ENCODE assay signal across 26 mouse cellular contexts in the genomic region with DNA sequence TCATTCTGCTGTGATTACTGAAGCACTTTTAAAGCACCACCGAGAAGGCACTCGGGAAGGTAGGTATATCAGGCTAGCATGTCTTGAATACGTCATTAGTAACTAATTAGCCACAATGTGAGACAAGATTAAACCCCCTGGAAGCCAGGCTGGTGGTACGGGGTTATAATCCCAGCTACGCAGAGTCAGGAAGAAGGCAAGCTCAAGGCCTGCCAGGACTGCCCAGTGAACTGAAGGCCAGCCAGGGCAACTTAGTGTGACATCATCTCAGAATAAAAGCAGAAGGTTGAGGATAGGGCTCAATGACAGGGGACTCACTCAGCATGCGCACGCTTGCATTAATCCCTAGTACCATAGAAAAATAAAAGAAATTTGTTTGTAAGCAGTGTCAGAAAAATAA. TPM values are rescaled to one million over a fixed set of nuclear protein-coding genes. Genes with fewer than 3 reads are reported as not detected.
DNase-seq lines count a peak whose midpoint lies in the region; ATAC-seq and TF ChIP-seq lines count a peak whose summit lies in the region.
"Had no signal": no experiment of that assay in that cellular context is flagged by ENCODE, and none has a peak within 500 bp of the region (broad histone marks: within the 10 kb centered on the region; RNA-seq: fewer than 3 reads in every experiment).

No protein-coding gene starts in this region.

- WGBS in liver, postnatal 0 days (ENCODE audit: insufficient replicate concordance) = 89% methylated on average over 7 of the region's 7 CpGs
- WGBS in liver, embryonic 11.5 days = 79% methylated on average over 7 of the region's 7 CpGs
- 76% methylated on average over 7 of the region's 7 CpGs for WGBS in stomach, postnatal 0 days
- WGBS in kidney, embryonic 15.5 days = 83% methylated on average over 7 of the region's 7 CpGs

- DNase-seq in adrenal gland, adult (ENCODE audit: inconsistent age in 2 of 2, low spot score in 1 of 2) = peak; percentile 76 to 93
- DNase-seq in adrenal gland, postnatal 4 days (ENCODE audit: low spot score in 2 of 2) = no peak
- DNase-seq in liver, postnatal 0 days = no peak
- no peak for DNase-seq in liver, embryonic 11.5 days (ENCODE audit: low spot score)
- peak; percentile 56 for DNase-seq in adrenal gland, postnatal 25 days
- no peak for DNase-seq in stomach, postnatal 0 days (ENCODE audit: low spot score)
- no peak for DNase-seq in lung, adult 18-20 months
- DNase-seq: cerebellum, adult 2 months; cerebellum, postnatal 14 days; forebrain, postnatal 0 days; heart, postnatal 4 days; kidney, adult 9 months; kidney, postnatal 14 days; layer of hippocampus, adult 9-11 months; thymus, postnatal 14 days had no signal

- H3K27me3 ChIP-seq in liver, postnatal 0 days (ENCODE audit: insufficient read depth, low read length) = no peaks in the 10 kb centered on the region
- no peaks in the 10 kb centered on the region for H3K27me3 ChIP-seq in liver, embryonic 11.5 days (replicated peaks; ENCODE audit: control insufficient read depth, insufficient read depth, low read length)
- H3K27me3 ChIP-seq in stomach, postnatal 0 days (ENCODE audit: control insufficient read depth, insufficient read depth, low read length) = no peaks in the 10 kb centered on the region
- no peaks in the 10 kb centered on the region for H3K27me3 ChIP-seq in kidney, embryonic 15.5 days
- H3K27me3 ChIP-seq: CH12.LX; forebrain, embryonic 12.5 days; heart, embryonic 15.5 days; limb, embryonic 12.5 days; liver, embryonic 15.5 days; midbrain, embryonic 13.5 days; stomach, embryonic 15.5 days had no signal

- H3K4me3 ChIP-seq in liver, postnatal 0 days (ENCODE audit: low read depth, low read length) = no peak overlapping the region
- H3K4me3 ChIP-seq in liver, embryonic 11.5 days (ENCODE audit: low read depth, low read length) = no peak overlapping the region
- no peak overlapping the region for H3K4me3 ChIP-seq in stomach, postnatal 0 days (ENCODE audit: low read depth, low read length)
- H3K4me3 ChIP-seq in kidney, embryonic 15.5 days (replicated peaks) = no peak overlapping the region
- H3K4me3 ChIP-seq: forebrain, embryonic 12.5 days; heart, embryonic 15.5 days; limb, embryonic 12.5 days; liver, embryonic 15.5 days; midbrain, embryonic 13.5 days; stomach, embryonic 15.5 days had no signal

- H3K9me3 ChIP-seq in liver, postnatal 0 days (ENCODE audit: low read length) = no peaks in the 10 kb centered on the region
- no peaks in the 10 kb centered on the region for H3K9me3 ChIP-seq in liver, embryonic 11.5 days (ENCODE audit: control insufficient read depth, low read length)
- no peaks in the 10 kb centered on the region for H3K9me3 ChIP-seq in stomach, postnatal 0 days (ENCODE audit: control insufficient read depth, low read length)
- H3K9me3 ChIP-seq in kidney, embryonic 15.5 days (replicated peaks) = no peaks in the 10 kb centered on the region
- H3K9me3 ChIP-seq: forebrain, embryonic 12.5 days; heart, embryonic 15.5 days; limb, embryonic 12.5 days; liver, embryonic 15.5 days; midbrain, embryonic 13.5 days; stomach, embryonic 15.5 days had no signal

- H3K4me1 ChIP-seq in liver, postnatal 0 days (ENCODE audit: insufficient read depth) = peaks cover 7% of the 10 kb centered on the region; the same call in 1 of the 2 replicates
- H3K4me1 ChIP-seq in liver, embryonic 11.5 days (replicated peaks; ENCODE audit: control insufficient read depth, insufficient read depth, low read length) = peaks cover 25% of the 10 kb centered on the region
- no peaks in the 10 kb centered on the region for H3K4me1 ChIP-seq in stomach, postnatal 0 days (replicated peaks; ENCODE audit: control insufficient read depth, insufficient read depth)
- H3K4me1 ChIP-seq in kidney, embryonic 15.5 days = no peaks in the 10 kb centered on the region
- H3K4me1 ChIP-seq: forebrain, embryonic 12.5 days; heart, embryonic 15.5 days; limb, embryonic 12.5 days; midbrain, embryonic 13.5 days; stomach, embryonic 15.5 days had no signal

- peak; percentile 30; the same call in 1 of the 2 replicates for ATAC-seq in liver, postnatal 0 days
- ATAC-seq in liver, embryonic 11.5 days (replicated peaks; ENCODE audit: low FRiP score) = no peak
- no peak for ATAC-seq in stomach, postnatal 0 days (ENCODE audit: low FRiP score, low TSS enrichment)
- no peak for ATAC-seq in kidney, embryonic 15.5 days (replicated peaks; ENCODE audit: low FRiP score)
- ATAC-seq: forebrain, postnatal 0 days; intestine, postnatal 0 days; midbrain, embryonic 13.5 days had no signal

- no peak for TF ChIP-seq CTCF in liver, postnatal 0 days (IDR thresholded peaks at IDR 0.05; ENCODE audit: low read depth)
- no peak for TF ChIP-seq CTCF in stomach, postnatal 0 days (IDR thresholded peaks at IDR 0.05; ENCODE audit: low read depth)

- H3K36me3 ChIP-seq in liver, postnatal 0 days (replicated peaks; ENCODE audit: insufficient read depth, low read length) = peaks cover 19% of the 10 kb centered on the region
- peaks cover 5% of the 10 kb centered on the region; the same call in 1 of the 2 replicates for H3K36me3 ChIP-seq in liver, embryonic 11.5 days (ENCODE audit: control insufficient read depth, insufficient read depth, low read length)
- no peaks in the 10 kb centered on the region for H3K36me3 ChIP-seq in stomach, postnatal 0 days (ENCODE audit: control insufficient read depth, insufficient read depth, low read length)
- peaks cover 39% of the 10 kb centered on the region for H3K36me3 ChIP-seq in kidney, embryonic 15.5 days
- H3K36me3 ChIP-seq: stomach, embryonic 15.5 days had no signal

- no peak overlapping the region for H3K4me2 ChIP-seq in liver, postnatal 0 days (ENCODE audit: low read depth, low read length)
- no peak overlapping the region for H3K4me2 ChIP-seq in liver, embryonic 11.5 days
- no peak overlapping the region for H3K4me2 ChIP-seq in stomach, postnatal 0 days (replicated peaks; ENCODE audit: low read depth)
- no peak overlapping the region for H3K4me2 ChIP-seq in kidney, embryonic 15.5 days
- H3K4me2 ChIP-seq: forebrain, embryonic 12.5 days; heart, embryonic 15.5 days; hindbrain, embryonic 14.5 days; limb, embryonic 12.5 days; liver, embryonic 15.5 days; midbrain, embryonic 13.5 days; stomach, embryonic 15.5 days had no signal

- no peak for TF ChIP-seq EP300 in liver, postnatal 0 days (IDR thresholded peaks at IDR 0.05; ENCODE audit: low read depth)
- TF ChIP-seq EP300 in stomach, postnatal 0 days (optimal IDR thresholded peaks at IDR 0.05) = no peak

- peak overlapping the region; percentile 76 for H3K27ac ChIP-seq in liver, postnatal 0 days (ENCODE audit: low read depth)
- no peak overlapping the region for H3K27ac ChIP-seq in liver, embryonic 11.5 days (ENCODE audit: low read depth, low read length)
- H3K27ac ChIP-seq in stomach, postnatal 0 days (replicated peaks) = peak overlapping the region; percentile 77
- no peak overlapping the region for H3K27ac ChIP-seq in kidney, embryonic 15.5 days
- H3K27ac ChIP-seq: forebrain, embryonic 12.5 days; heart, embryonic 15.5 days; hindbrain, embryonic 14.5 days; limb, embryonic 12.5 days; liver, embryonic 15.5 days; macrophage; midbrain, embryonic 13.5 days; stomach, embryonic 15.5 days had no signal

- no peak overlapping the region for H3K9ac ChIP-seq in liver, postnatal 0 days (replicated peaks)
- no peak overlapping the region for H3K9ac ChIP-seq in liver, embryonic 11.5 days (ENCODE audit: low read depth, low read length)
- H3K9ac ChIP-seq in stomach, postnatal 0 days (ENCODE audit: low read length) = no peak overlapping the region; the same call in 1 of the 2 replicates
- H3K9ac ChIP-seq in kidney, embryonic 15.5 days = no peak overlapping the region
- H3K9ac ChIP-seq: forebrain, embryonic 12.5 days; forebrain, postnatal 0 days; heart, embryonic 15.5 days; hindbrain, embryonic 14.5 days; limb, embryonic 12.5 days; liver, embryonic 15.5 days; midbrain, embryonic 13.5 days; stomach, embryonic 15.5 days had no signal

RNA-seq across cellular contexts. Expression of gene Vmp1, which starts 53.7 kb away (rescaled TPM):
- total RNA-seq in adrenal gland, postnatal 4 days (2021) = 100 to 1,000 TPM; 109 to 120 TPM
- 110 and 125 TPM in 2 replicates for polyA plus RNA-seq in liver, postnatal 0 days (2015; fragmentation: Nextera tagmentation; extraction: Ambion mirVana)
- polyA plus RNA-seq in liver, embryonic 11.5 days (2014; fragmentation: Nextera tagmentation; extraction: Ambion mirVana) = 112 and 130 TPM in 2 replicates
- 105 and 162 TPM in 2 replicates for total RNA-seq in adrenal gland, postnatal 25 days (2021)
- polyA plus RNA-seq in stomach, postnatal 0 days (2015; fragmentation: Nextera tagmentation; extraction: Ambion mirVana) = 162 and 181 TPM in 2 replicates
- 139 and 144 TPM in 2 replicates for polyA plus RNA-seq in kidney, embryonic 15.5 days (2015; fragmentation: Nextera tagmentation; extraction: Ambion mirVana)

RNA-seq across cellular contexts. Expression of gene Ptrh2, which starts 53.8 kb away (rescaled TPM):
- 10 to 100 TPM; 21.6 to 22.0 TPM for total RNA-seq in adrenal gland, postnatal 4 days (2021)
- polyA plus RNA-seq in liver, postnatal 0 days (2015; fragmentation: Nextera tagmentation; extraction: Ambion mirVana) = 12.7 and 13.3 TPM in 2 replicates
- 39.6 and 40.5 TPM in 2 replicates for polyA plus RNA-seq in liver, embryonic 11.5 days (2014; fragmentation: Nextera tagmentation; extraction: Ambion mirVana)
- total RNA-seq in adrenal gland, postnatal 25 days (2021) = 18.2 and 18.8 TPM in 2 replicates
- 19.4 and 19.8 TPM in 2 replicates for polyA plus RNA-seq in stomach, postnatal 0 days (2015; fragmentation: Nextera tagmentation; extraction: Ambion mirVana)
- 35.8 and 38.2 TPM in 2 replicates for polyA plus RNA-seq in kidney, embryonic 15.5 days (2015; fragmentation: Nextera tagmentation; extraction: Ambion mirVana)

Comparison
In these comparisons a context has a peak if more than half of its experiments do, and no peak if none do; other contexts are left out.
1. DNase-seq: peak in adrenal gland, adult (2 of 2) and adrenal gland, postnatal 25 days (single experiment); none in adrenal gland, postnatal 4 days (0 of 2), liver, postnatal 0 days (single experiment), liver, embryonic 11.5 days (single experiment), stomach, postnatal 0 days (single experiment) and lung, adult 18-20 months (0 of 2).
2. H3K27ac ChIP-seq: peak in liver, postnatal 0 days (single experiment) and stomach, postnatal 0 days (single experiment); none in liver, embryonic 11.5 days (single experiment) and kidney, embryonic 15.5 days (single experiment).